Mouse (Mus musculus) forebrain, embryonic 11.5 days (tissue): ENCODE measurements at regions not wholly inside any gene's neighbourhood (a gene's known extent, or its start where the extent isn't known, plus 50 kb on each side); places are given as distances from the start of the nearest gene placed in this dataset.

Experiments used
- ATAC-seq: fragments of 200-750 bp; cut with Nextera tagmentation; replicated peaks from 2 replicates; pipeline ENCODE4 v1.8.0; 2017; ENCODE audit warnings: moderate TSS enrichment; ENCODE audit not compliant: low FRiP score
- DNase-seq: peaks from one replicate; pipeline ENCODE4 v3.0.0-alpha.2; 2017; ENCODE audit warnings: low spot score
- H3K27ac ChIP-seq: fragments of 300-500 bp; sonication (generic); 2 replicates; pipeline ENCODE4 v1.5.1; 2014; ENCODE audit warnings: low read depth, low read length
- H3K27me3 ChIP-seq: fragments of 300-500 bp; sonication (generic); 2 replicates; pipeline ENCODE4 v1.6.1; 2014; ENCODE audit warnings: mild to moderate bottlenecking, low read length, mixed read lengths; ENCODE audit not compliant: control insufficient read depth, insufficient read depth
- H3K36me3 ChIP-seq: fragments of 300-500 bp; sonication (generic); 2 replicates; pipeline ENCODE4 v1.6.1; 2014; ENCODE audit warnings: mild to moderate bottlenecking, low read length, moderate library complexity, mixed read lengths; ENCODE audit not compliant: control insufficient read depth, insufficient read depth
- H3K4me1 ChIP-seq: fragments of 300-500 bp; sonication (generic); replicated peaks from 2 replicates; pipeline ENCODE4 v1.6.1; 2014; ENCODE audit warnings: low read length, mixed read lengths; ENCODE audit not compliant: control insufficient read depth, insufficient read depth
- H3K4me2 ChIP-seq: fragments of 300-500 bp; sonication (generic); 2 replicates; pipeline ENCODE4 v1.6.1; 2014; ENCODE audit warnings: low read depth, mild to moderate bottlenecking, low read length, moderate library complexity, mixed read lengths; ENCODE audit not compliant: severe bottlenecking
- H3K4me3 ChIP-seq: fragments of 300-500 bp; sonication (generic); 2 replicates; pipeline ENCODE4 v1.5.1; 2014; ENCODE audit warnings: low read depth, low read length
- H3K9ac ChIP-seq: fragments of 300-500 bp; sonication (generic); 2 replicates; pipeline ENCODE4 v1.6.1; 2014; ENCODE audit warnings: low read length
- H3K9me3 ChIP-seq: fragments of 300-500 bp; sonication (generic); 2 replicates; pipeline ENCODE4 v1.6.1; 2016; ENCODE audit warnings: low read length, mixed read lengths; ENCODE audit not compliant: control insufficient read depth
- WGBS: fragments of 180-500 bp; shearing (Covaris S2); extraction: QIAGEN DNeasy Blood & Tissue Kit; methylation state at CpG from one replicate; pipeline ENCODE4 v1.1.7; 2014; 5-methylcytosine and 5-hydroxymethylcytosine counted together

GRCm38 (mm10) chr13:91312905-91313571 is 89.3 kb upstream of the Atg10 start:
- H3K27ac ChIP-seq, result no peak overlapping the region
- no peak for ATAC-seq
- no peaks in the 10 kb centered on the region for H3K36me3 ChIP-seq
- H3K27me3 ChIP-seq, result no peaks in the 10 kb centered on the region
- H3K4me1 ChIP-seq, result no peaks in the 10 kb centered on the region
- H3K4me3 ChIP-seq, result no peak overlapping the region
- no peak overlapping the region for H3K9ac ChIP-seq
- DNase-seq, result no peak
- H3K9me3 ChIP-seq, result no peaks in the 10 kb centered on the region
- no peak overlapping the region for H3K4me2 ChIP-seq
- WGBS, result 87% methylated on average over 5 of the region's 5 CpGs

DNA sequence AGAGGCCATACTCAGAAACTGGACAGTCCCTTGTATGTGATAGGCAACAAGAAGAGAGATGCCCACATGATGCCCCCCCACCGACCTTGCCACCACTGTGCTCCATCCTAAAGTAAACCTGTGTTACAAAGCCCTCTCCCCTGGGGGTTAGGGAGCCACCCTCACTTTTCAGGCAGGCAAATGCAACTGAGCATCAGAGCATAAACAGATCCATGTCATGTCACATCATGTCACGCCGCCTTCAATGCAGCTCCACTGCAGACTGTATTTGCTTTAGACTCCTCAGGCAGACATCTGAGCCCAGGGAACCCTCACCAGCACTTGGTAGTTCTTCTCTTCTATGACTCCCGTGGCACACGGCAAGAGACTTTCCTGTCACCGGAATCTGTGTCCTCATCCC is 98.6 kb upstream of the Atg10 start:
- no peaks in the 10 kb centered on the region for H3K27me3 ChIP-seq
- no peaks in the 10 kb centered on the region for H3K9me3 ChIP-seq
- DNase-seq (no peak), ATAC-seq (no peak)
- no peak overlapping the region for H3K4me3 ChIP-seq
- no peak overlapping the region for H3K27ac ChIP-seq
- H3K9ac ChIP-seq, result no peak overlapping the region
- 93% methylated on average over 6 of the region's 6 CpGs for WGBS
- no peak overlapping the region for H3K4me2 ChIP-seq
- no peaks in the 10 kb centered on the region for H3K4me1 ChIP-seq
- H3K36me3 ChIP-seq, result no peaks in the 10 kb centered on the region

DNA sequence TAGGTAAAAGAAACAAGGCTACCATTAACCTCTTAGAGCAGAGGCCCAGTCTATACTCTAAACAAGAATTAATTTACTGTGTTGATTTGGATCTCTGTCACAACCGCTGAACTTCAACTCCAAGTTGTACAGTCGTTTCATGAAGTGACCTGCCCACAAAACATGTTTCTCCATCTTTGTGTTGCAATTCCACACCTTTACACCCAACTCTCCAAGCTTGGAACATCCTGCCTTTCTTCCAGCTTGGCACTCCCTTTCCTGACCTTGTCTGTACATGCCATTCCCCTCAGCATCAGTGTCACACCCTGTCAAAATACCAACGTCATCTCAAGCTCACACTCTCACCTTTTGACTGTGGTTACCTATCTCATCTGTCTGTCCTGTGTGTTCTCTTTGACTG is 103.1 kb upstream of the Atg10 start:
- DNase-seq (no peak), ATAC-seq (no peak)
- Histone ChIP-seq H3K4me2 (no peak overlapping the region), H3K9me3 (no peaks in the 10 kb centered on the region), H3K36me3 (no peaks in the 10 kb centered on the region), H3K27me3 (no peaks in the 10 kb centered on the region), H3K4me3 (no peak overlapping the region), H3K9ac (no peak overlapping the region), H3K27ac (no peak overlapping the region), H3K4me1 (no peaks in the 10 kb centered on the region)
- 86% methylated on average over 3 of the region's 3 CpGs for WGBS

DNA sequence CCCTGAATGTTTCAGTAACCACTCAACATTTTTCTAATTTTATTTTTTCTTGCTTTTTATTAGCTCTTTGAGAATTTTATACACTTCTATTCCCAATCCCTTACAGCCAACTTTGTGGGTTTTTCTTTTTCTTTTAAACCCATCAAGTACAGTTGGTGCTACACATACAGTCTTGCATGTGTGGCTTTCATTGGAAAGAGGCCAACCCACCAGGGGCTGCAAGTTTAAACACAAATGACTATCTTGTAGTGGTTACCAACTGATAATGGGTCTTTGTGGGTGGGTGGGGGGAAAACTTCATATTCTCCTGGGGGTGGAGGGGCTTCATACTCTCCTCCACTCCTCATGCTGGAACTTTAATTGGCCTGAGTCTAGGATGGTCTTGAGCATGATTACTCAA is 110.5 kb upstream of the Atg10 start:
- H3K9me3 ChIP-seq, result no peaks in the 10 kb centered on the region
- DNase-seq (no peak), ATAC-seq (no peak)
- no peaks in the 10 kb centered on the region for H3K4me1 ChIP-seq
- no peaks in the 10 kb centered on the region for H3K27me3 ChIP-seq
- H3K9ac ChIP-seq, result no peak overlapping the region
- H3K4me2 ChIP-seq, result no peak overlapping the region
- no peak overlapping the region for H3K4me3 ChIP-seq
- no peaks in the 10 kb centered on the region for H3K36me3 ChIP-seq
- H3K27ac ChIP-seq, result no peak overlapping the region

- no peak overlapping the region for H3K9ac ChIP-seq
- WGBS, result 76% methylated on average over 1 of the region's 1 CpGs
- no peak overlapping the region for H3K4me3 ChIP-seq
- no peak for ATAC-seq
- no peaks in the 10 kb centered on the region for H3K36me3 ChIP-seq
- H3K9me3 ChIP-seq, result no peaks in the 10 kb centered on the region; the same call in 1 of the 2 replicates
- no peak overlapping the region for H3K4me2 ChIP-seq
- H3K27me3 ChIP-seq, result no peaks in the 10 kb centered on the region
- no peak overlapping the region for H3K27ac ChIP-seq
- H3K4me1 ChIP-seq, result no peaks in the 10 kb centered on the region
- no peak for DNase-seq
These were observed 115.9 kb upstream of the Ssbp2 start for GRCm38 (mm10) chr13:91344139-91344538.

- Histone ChIP-seq H3K4me1 (no peaks in the 10 kb centered on the region), H3K36me3 (no peaks in the 10 kb centered on the region), H3K9me3 (no peaks in the 10 kb centered on the region; the same call in 1 of the 2 replicates), H3K9ac (no peak overlapping the region), H3K27me3 (no peaks in the 10 kb centered on the region), H3K27ac (no peak overlapping the region), H3K4me2 (no peak overlapping the region), H3K4me3 (no peak overlapping the region)
- no peak for ATAC-seq
- no peak for DNase-seq
- 94% methylated on average over 12 of the region's 12 CpGs for WGBS
These were observed 111.5 kb upstream of the Ssbp2 start for GRCm38 (mm10) chr13:91348489-91349083.

GRCm38 (mm10) chr13:91352311-91352710 is 107.8 kb upstream of the Ssbp2 start:
- no peak overlapping the region for H3K4me2 ChIP-seq
- ATAC-seq, result no peak

GRCm38 (mm10) chr13:91356516-91356915 is 103.6 kb upstream of the Ssbp2 start:
- ATAC-seq (no peak), DNase-seq (no peak)
- no peaks in the 10 kb centered on the region for H3K4me1 ChIP-seq
- H3K27me3 ChIP-seq, result no peaks in the 10 kb centered on the region
- no peak overlapping the region for H3K9ac ChIP-seq
- H3K9me3 ChIP-seq, result no peaks in the 10 kb centered on the region
- 93% methylated on average over 9 of the region's 9 CpGs for WGBS
- no peak overlapping the region for H3K4me2 ChIP-seq
- H3K36me3 ChIP-seq, result no peaks in the 10 kb centered on the region
- H3K27ac ChIP-seq, result no peak overlapping the region
- no peak overlapping the region for H3K4me3 ChIP-seq

More at GRCm38 (mm10) chr13:91352311-91352710, 107.8 kb upstream of the Ssbp2 start:
- H3K4me1 ChIP-seq, result no peaks in the 10 kb centered on the region
- no peaks in the 10 kb centered on the region for H3K36me3 ChIP-seq
- no peak for DNase-seq
- H3K9ac ChIP-seq, result no peak overlapping the region
- H3K27ac ChIP-seq, result no peak overlapping the region
- 88% methylated on average over 8 of the region's 8 CpGs for WGBS
- no peak overlapping the region for H3K4me3 ChIP-seq
- no peaks in the 10 kb centered on the region for H3K27me3 ChIP-seq
- H3K9me3 ChIP-seq, result no peaks in the 10 kb centered on the region

DNA sequence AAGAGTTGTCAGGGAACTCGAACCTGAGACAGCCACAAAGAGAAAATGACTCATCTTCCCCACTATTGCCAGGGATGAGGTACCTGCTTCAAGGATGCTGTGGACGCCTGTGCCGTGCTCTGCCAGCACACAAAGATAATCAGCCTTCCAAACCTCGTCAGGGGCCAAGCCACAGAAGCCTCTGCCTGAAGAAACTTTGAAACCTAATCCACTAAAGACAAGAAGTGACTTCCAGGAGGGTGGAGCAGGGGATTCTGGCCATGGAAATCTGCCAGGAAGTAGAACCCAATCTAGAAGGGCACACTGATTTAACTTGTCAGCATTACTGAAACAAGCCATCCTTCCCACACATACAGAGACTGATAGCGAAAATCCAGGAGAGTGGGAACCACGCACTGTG is 100.0 kb upstream of the Ssbp2 start:
- DNase-seq (no peak), ATAC-seq (no peak)
- no peak overlapping the region for H3K4me2 ChIP-seq
- no peaks in the 10 kb centered on the region for H3K4me1 ChIP-seq
- H3K27ac ChIP-seq, result no peak overlapping the region
- H3K9me3 ChIP-seq, result no peaks in the 10 kb centered on the region
- H3K4me3 ChIP-seq, result no peak overlapping the region
- H3K27me3 ChIP-seq, result no peaks in the 10 kb centered on the region
- 73% methylated on average over 6 of the region's 6 CpGs for WGBS
- H3K9ac ChIP-seq, result no peak overlapping the region
- no peaks in the 10 kb centered on the region for H3K36me3 ChIP-seq
